Comparison of ENCODE assay signal across 9 mouse cellular contexts in genomic region chr19:24016706-24017386, GRCm38 (mm10). TPM values are rescaled to one million over a fixed set of nuclear protein-coding genes. Genes with fewer than 3 reads are reported as not detected.
DNase-seq lines count a peak whose midpoint lies in the region; ATAC-seq and TF ChIP-seq lines count a peak whose summit lies in the region.
"Had no signal": no experiment of that assay in that cellular context is flagged by ENCODE, and none has a peak within 500 bp of the region (broad histone marks: within the 10 kb centered on the region; RNA-seq: fewer than 3 reads in every experiment).

No protein-coding gene starts in this region.

- TF ChIP-seq CTCF in cerebellum, adult 2 months (IDR thresholded peaks at IDR 0.05; ENCODE audit: borderline replicate concordance, insufficient read depth, low read depth, low read length) = no peak
- TF ChIP-seq CTCF in gastrocnemius, adult 2 months (IDR thresholded peaks at IDR 0.05) = no peak

- TF ChIP-seq POLR2A in cerebellum, adult 2 months (IDR thresholded peaks at IDR 0.05; ENCODE audit: borderline replicate concordance, insufficient read depth, low read length) = no peak

- H3K27ac ChIP-seq in cerebellum, adult 2 months (ENCODE audit: insufficient read depth, low read length) = no peak overlapping the region
- peak overlapping the region; percentile 86 for H3K27ac ChIP-seq in gastrocnemius, adult 2 months
- 0 out of 2 replicates have a peak overlapping the region, but pooled peaks have one; percentile 46 for H3K27ac ChIP-seq in hindbrain, embryonic 12.5 days
- H3K27ac ChIP-seq in lung, embryonic 16.5 days (ENCODE audit: low read length) = peak overlapping the region; percentile 61

- H3K9ac ChIP-seq in hindbrain, embryonic 12.5 days = no peak overlapping the region
- no peak overlapping the region for H3K9ac ChIP-seq in lung, embryonic 16.5 days (ENCODE audit: low read length)

- H3K36me3 ChIP-seq in hindbrain, embryonic 12.5 days = no peaks in the 10 kb centered on the region
- no peaks in the 10 kb centered on the region for H3K36me3 ChIP-seq in lung, embryonic 16.5 days (ENCODE audit: control insufficient read depth, insufficient read depth, low read length)

- peak; percentile 23; the same call in 1 of the 2 replicates for ATAC-seq in frontal cortex, adult (ENCODE audit: low TSS enrichment)
- peak; percentile 78 for ATAC-seq in hindbrain, embryonic 12.5 days (ENCODE audit: low FRiP score)
- ATAC-seq in lung, embryonic 16.5 days (ENCODE audit: low read depth) = peak; percentile 74
- ATAC-seq in inflammation-experienced regulatory T-cells, adult 6 months = no peak

- H3K27me3 ChIP-seq in cerebellum, adult 2 months (ENCODE audit: control insufficient read depth, insufficient read depth, low read length) = no peaks in the 10 kb centered on the region
- H3K27me3 ChIP-seq in hindbrain, embryonic 12.5 days = no peaks in the 10 kb centered on the region
- no peaks in the 10 kb centered on the region for H3K27me3 ChIP-seq in lung, embryonic 16.5 days (ENCODE audit: control insufficient read depth, insufficient read depth, low read depth, low read length)

- intact Hi-C loops in gastrocnemius, adult 2 months (cut with DNase I) = no loop called here

- H3K4me1 ChIP-seq in cerebellum, adult 2 months (ENCODE audit: control insufficient read depth, insufficient read depth, low read length) = no peaks in the 10 kb centered on the region
- H3K4me1 ChIP-seq in hindbrain, embryonic 12.5 days = peaks cover 15% of the 10 kb centered on the region
- peaks cover 17% of the 10 kb centered on the region for H3K4me1 ChIP-seq in lung, embryonic 16.5 days (replicated peaks; ENCODE audit: control insufficient read depth, insufficient read depth, low read length)

- 17% methylated on average over 3 of the region's 3 CpGs for WGBS in cerebellum, adult 2 months
- WGBS in hindbrain, embryonic 12.5 days = 22% methylated on average over 3 of the region's 3 CpGs
- 27% methylated on average over 3 of the region's 3 CpGs for WGBS in lung, embryonic 16.5 days

- DNase-seq in frontal cortex, adult 2 months (ENCODE audit: extremely low spot score in 1 of 2, low spot score in 1 of 2) = no peak
- DNase-seq in cerebellum, adult 2 months = peak; percentile 45 to 50
- DNase-seq in gastrocnemius, adult 2 months = peak; percentile 83
- DNase-seq in retina, postnatal 1 day = peak; percentile 93

- H3K4me2 ChIP-seq in hindbrain, embryonic 12.5 days (replicated peaks) = no peak overlapping the region
- no peak overlapping the region for H3K4me2 ChIP-seq in lung, embryonic 16.5 days (ENCODE audit: low read depth, low read length)

- no peaks in the 10 kb centered on the region for H3K9me3 ChIP-seq in hindbrain, embryonic 12.5 days (replicated peaks)
- peaks cover 3% of the 10 kb centered on the region; the same call in 1 of the 2 replicates for H3K9me3 ChIP-seq in lung, embryonic 16.5 days (ENCODE audit: control insufficient read depth, low read length)

- H3K4me3 ChIP-seq in cerebellum, adult 2 months (replicated peaks; ENCODE audit: insufficient read depth, low read depth, low read length) = no peak overlapping the region
- no peak overlapping the region for H3K4me3 ChIP-seq in gastrocnemius, adult 2 months
- H3K4me3 ChIP-seq in hindbrain, embryonic 12.5 days = no peak overlapping the region
- H3K4me3 ChIP-seq in lung, embryonic 16.5 days (ENCODE audit: low read length) = no peak overlapping the region
- H3K4me3 ChIP-seq: erythroblast, embryonic 14.5 days had no signal

RNA-seq across cellular contexts. Expression of gene Fam189a2, which starts 14.0 kb away (rescaled TPM):
- polyA plus RNA-seq in frontal cortex, adult 2 months (2012; rRNA removed) = 17.3 and 17.5 TPM in 2 replicates
- 18.8 and 19.2 TPM in 2 replicates for polyA plus RNA-seq in cerebellum, adult 2 months (2012; rRNA removed)
- 10 to 100 TPM; 17.5 to 24.8 TPM for total RNA-seq in gastrocnemius, adult 2 months (2021)
- 0.57 and 0.88 TPM in 2 replicates for polyA plus RNA-seq in hindbrain, embryonic 12.5 days (2016; fragmentation: Nextera tagmentation; extraction: Ambion mirVana)
- 1.6 and 1.9 TPM in 2 replicates for polyA plus RNA-seq in lung, embryonic 16.5 days (2015; fragmentation: Nextera tagmentation; extraction: Ambion mirVana)
- polyA plus RNA-seq in inflammation-experienced regulatory T-cells, adult 6 months (2017; shearing (Covaris generic)) = not detected
- polyA plus RNA-seq: erythroblast, embryonic 14.5 days had no signal

Comparison
In these comparisons a context has a peak if more than half of its experiments do, and no peak if none do; other contexts are left out.
1. DNase-seq: peak in cerebellum, adult 2 months (2 of 2), gastrocnemius, adult 2 months (single experiment) and retina, postnatal 1 day (single experiment); none in frontal cortex, adult 2 months (0 of 2).